Mouse (Mus musculus): ENCODE data around the gene Hoxa9. TPM values are rescaled to one million over a fixed set of nuclear protein-coding genes. Genes with fewer than 3 reads are reported as not detected.

The Hoxa9 gene
- polyA plus RNA-seq, 2 experiments, result 39.0 to 107 TPM

- no peak for TF ChIP-seq POLR2A (IDR thresholded peaks at IDR 0.05; ENCODE audit: borderline replicate concordance, extremely low read depth, insufficient read depth, insufficient read length)
- H3K9ac ChIP-seq (ENCODE audit: low read depth, low read length, severe bottlenecking), result peak overlapping the region; percentile 99
- 0 out of 2 replicates have a peak, but pooled peaks cover 5% of the 10 kb centered on the region for H3K4me1 ChIP-seq (ENCODE audit: control insufficient read depth, insufficient read depth, low read length)
- peak overlapping the region; percentile 76 for H3K4me3 ChIP-seq (replicated peaks; ENCODE audit: low read length)
- WGBS, result 7% methylated on average over 9 of the region's 9 CpGs
- 0 out of 2 replicates have a peak, but pooled peaks cover 4% of the 10 kb centered on the region for H3K36me3 ChIP-seq (ENCODE audit: control insufficient read depth, insufficient read depth, low read length)
- ATAC-seq (ENCODE audit: low FRiP score, low read depth), result no peak
- 0 out of 2 replicates have a peak, but pooled peaks cover 12% of the 10 kb centered on the region for H3K27me3 ChIP-seq (ENCODE audit: control insufficient read depth, insufficient read depth, low read length)
- peak overlapping the region; percentile 95 for H3K27ac ChIP-seq (replicated peaks; ENCODE audit: low read depth, low read length)
- DNase-seq (ENCODE audit: low spot score), result peak; percentile 12
- no peaks in the 10 kb centered on the region for H3K9me3 ChIP-seq (ENCODE audit: control insufficient read depth, low read length)
- peak overlapping the region; percentile 96 for H3K4me2 ChIP-seq (replicated peaks; ENCODE audit: low read depth, low read length, severe bottlenecking)
These were observed 31.0 kb upstream of the Hoxa9 start for GRCm38 (mm10) chr6:52261751-52262462.

- Histone ChIP-seq H3K4me1 (ENCODE audit: control insufficient read depth, insufficient read depth, low read length) (0 out of 2 replicates have a peak, but pooled peaks cover 4% of the 10 kb centered on the region), H3K27ac (replicated peaks; ENCODE audit: low read depth, low read length) (peak within 1 kb of the TSS; percentile 95), H3K4me3 (replicated peaks; ENCODE audit: low read length) (peak within 1 kb of the TSS; percentile 76), H3K4me2 (replicated peaks; ENCODE audit: low read depth, low read length, severe bottlenecking) (peak within 1 kb of the TSS; percentile 96), H3K9me3 (ENCODE audit: control insufficient read depth, low read length) (no peaks in the 10 kb centered on the region), H3K27me3 (ENCODE audit: control insufficient read depth, insufficient read depth, low read length) (0 out of 2 replicates have a peak, but pooled peaks cover 9% of the 10 kb centered on the region), H3K36me3 (ENCODE audit: control insufficient read depth, insufficient read depth, low read length) (peaks cover 10% of the 10 kb centered on the region; the same call in 1 of the 2 replicates), H3K9ac (ENCODE audit: low read depth, low read length, severe bottlenecking) (peak within 1 kb of the TSS; percentile 99)
- ATAC-seq (ENCODE audit: low FRiP score, low read depth), result peak; percentile 87
- TF ChIP-seq POLR2A (IDR thresholded peaks at IDR 0.05; ENCODE audit: borderline replicate concordance, extremely low read depth, insufficient read depth, insufficient read length), result 0 out of 2 replicates have a peak, but pooled peaks have one; percentile 29
- DNase-seq (ENCODE audit: low spot score), result no peak
- WGBS, result under 1% methylated on average over 32 of the region's 72 CpGs
These were observed 30.0 kb upstream of the Hoxa9 start, which contains the start of gene Hoxa13 for GRCm38 (mm10) chr6:52260654-52261575. TSS of gene Hoxa13 (minus strand) at chr6:52260880.

- Histone ChIP-seq H3K4me2 (replicated peaks; ENCODE audit: low read depth, low read length, severe bottlenecking) (peak overlapping the region; percentile 96), H3K4me1 (ENCODE audit: control insufficient read depth, insufficient read depth, low read length) (0 out of 2 replicates have a peak, but pooled peaks cover 2% of the 10 kb centered on the region), H3K9me3 (ENCODE audit: control insufficient read depth, low read length) (no peaks in the 10 kb centered on the region), H3K9ac (ENCODE audit: low read depth, low read length, severe bottlenecking) (peak overlapping the region; percentile 99), H3K4me3 (replicated peaks; ENCODE audit: low read length) (peak overlapping the region; percentile 76), H3K27me3 (ENCODE audit: control insufficient read depth, insufficient read depth, low read length) (peaks cover 12% of the 10 kb centered on the region; the same call in 1 of the 2 replicates), H3K27ac (replicated peaks; ENCODE audit: low read depth, low read length) (peak overlapping the region; percentile 95), H3K36me3 (ENCODE audit: control insufficient read depth, insufficient read depth, low read length) (peaks cover 10% of the 10 kb centered on the region; the same call in 1 of the 2 replicates)
- no peak for DNase-seq (ENCODE audit: low spot score)
- whole genome bisulfite sequencing, result under 1% methylated on average over 32 of the region's 39 CpGs
- ATAC-seq (ENCODE audit: low FRiP score, low read depth), result no peak
- TF ChIP-seq POLR2A (IDR thresholded peaks at IDR 0.05; ENCODE audit: borderline replicate concordance, extremely low read depth, insufficient read depth, insufficient read length), result no peak
These were observed 28.9 kb upstream of the Hoxa9 start for GRCm38 (mm10) chr6:52259811-52260261.

- no peak; the same call in 1 of the 2 replicates for TF ChIP-seq POLR2A (IDR thresholded peaks at IDR 0.05; ENCODE audit: borderline replicate concordance, extremely low read depth, insufficient read depth, insufficient read length)
- Histone ChIP-seq H3K4me2 (replicated peaks; ENCODE audit: low read depth, low read length, severe bottlenecking) (peak overlapping the region; percentile 96), H3K27me3 (ENCODE audit: control insufficient read depth, insufficient read depth, low read length) (peaks cover 12% of the 10 kb centered on the region; the same call in 1 of the 2 replicates)
These were observed 28.3 kb upstream of the Hoxa9 start for GRCm38 (mm10) chr6:52259081-52259790.

More at GRCm38 (mm10) chr6:52259081-52259790, 28.3 kb upstream of the Hoxa9 start:
- Histone ChIP-seq H3K4me1 (ENCODE audit: control insufficient read depth, insufficient read depth, low read length) (0 out of 2 replicates have a peak, but pooled peaks cover 2% of the 10 kb centered on the region), H3K36me3 (ENCODE audit: control insufficient read depth, insufficient read depth, low read length) (peaks cover 10% of the 10 kb centered on the region; the same call in 1 of the 2 replicates), H3K9me3 (ENCODE audit: control insufficient read depth, low read length) (no peaks in the 10 kb centered on the region), H3K4me3 (replicated peaks; ENCODE audit: low read length) (peak overlapping the region; percentile 76), H3K9ac (ENCODE audit: low read depth, low read length, severe bottlenecking) (peak overlapping the region; percentile 99), H3K27ac (replicated peaks; ENCODE audit: low read depth, low read length) (peak overlapping the region; percentile 95)
- WGBS, result 1% methylated on average over 24 of the region's 25 CpGs
- no peak for ATAC-seq (ENCODE audit: low FRiP score, low read depth)
- no peak for DNase-seq (ENCODE audit: low spot score)
